Mouse (Mus musculus): Measurements from ENCODE around the gene Tsen34. TPM values are rescaled to one million over a fixed set of nuclear protein-coding genes. Genes with fewer than 3 reads are reported as not detected.

Tsen34 gene
- 75.9 TPM for polyA plus RNA-seq (2014; fragmentation: Illumina TruSeq; extraction: RNeasy Lipid Tissue Mini Kit (QIAGEN cat#74804); ENCODE audit: insufficient read depth, low read depth, low replicate concordance)

GRCm38 (mm10) chr7:3692382-3692986 lies at the start of gene Tsen34:
Gene Tsen34 (plus strand): TSS chr7:3692863.

GRCm38 (mm10) chr7:3644672-3645487 lies 47.8 kb upstream of the Tsen34 start, which contains the start of gene Cnot3:
Gene Cnot3 (plus strand): TSS chr7:3645268.

GRCm38 (mm10) chr7:3665215-3666114 lies 27.2 kb upstream of the Tsen34 start, which contains the start of gene Leng1:
Gene Leng1 (minus strand): TSS chr7:3665840.

GRCm38 (mm10) chr7:3677342-3677741 lies 15.3 kb upstream of the Tsen34 start, which contains the start of gene Tmc4:
Gene Tmc4 (minus strand): TSS chr7:3677553.

GRCm38 (mm10) chr7:3692987-3693808 lies 535 bp downstream of the Tsen34 start, which contains the start of gene Mboat7:
Gene Mboat7 (minus strand): TSS chr7:3693523.

GRCm38 (mm10) chr7:3703879-3704441 lies 11.3 kb downstream of the Tsen34 start, which contains the start of gene Rps9:
Gene Rps9 (plus strand): TSS chr7:3703993.

GRCm38 (mm10) chr7:3720268-3720667 lies 27.6 kb downstream of the Tsen34 start, which contains the start of gene Pirb:
Gene Pirb (minus strand): TSS chr7:3720391.

Other genes starting within 250 kb of the Tsen34 start
- gene Tarm1, start 190.2 kb upstream of the Tsen34 start, polyA plus RNA-seq (2014; fragmentation: Illumina TruSeq; extraction: RNeasy Lipid Tissue Mini Kit (QIAGEN cat#74804); ENCODE audit: insufficient read depth, low read depth, low replicate concordance): 0.51 TPM
- not detected for gene Oscar, start 76.7 kb upstream of the Tsen34 start, polyA plus RNA-seq (2014; fragmentation: Illumina TruSeq; extraction: RNeasy Lipid Tissue Mini Kit (QIAGEN cat#74804); ENCODE audit: insufficient read depth, low read depth, low replicate concordance)
- 423 TPM for gene Ndufa3, start 75.5 kb upstream of the Tsen34 start, polyA plus RNA-seq (2014; fragmentation: Illumina TruSeq; extraction: RNeasy Lipid Tissue Mini Kit (QIAGEN cat#74804); ENCODE audit: insufficient read depth, low read depth, low replicate concordance)
- gene Tfpt, start 62.9 kb upstream of the Tsen34 start, polyA plus RNA-seq (2014; fragmentation: Illumina TruSeq; extraction: RNeasy Lipid Tissue Mini Kit (QIAGEN cat#74804); ENCODE audit: insufficient read depth, low read depth, low replicate concordance): 18.3 TPM
- 23.4 TPM for gene Prpf31, start 62.9 kb upstream of the Tsen34 start, polyA plus RNA-seq (2014; fragmentation: Illumina TruSeq; extraction: RNeasy Lipid Tissue Mini Kit (QIAGEN cat#74804); ENCODE audit: insufficient read depth, low read depth, low replicate concordance)
- 31.9 TPM for gene Cnot3, start 47.6 kb upstream of the Tsen34 start, polyA plus RNA-seq (2014; fragmentation: Illumina TruSeq; extraction: RNeasy Lipid Tissue Mini Kit (QIAGEN cat#74804); ENCODE audit: insufficient read depth, low read depth, low replicate concordance)
- gene Leng1, start 27.0 kb upstream of the Tsen34 start, polyA plus RNA-seq (2014; fragmentation: Illumina TruSeq; extraction: RNeasy Lipid Tissue Mini Kit (QIAGEN cat#74804); ENCODE audit: insufficient read depth, low read depth, low replicate concordance): 8.4 TPM
- 31.0 TPM for gene Tmc4, start 15.3 kb upstream of the Tsen34 start, polyA plus RNA-seq (2014; fragmentation: Illumina TruSeq; extraction: RNeasy Lipid Tissue Mini Kit (QIAGEN cat#74804); ENCODE audit: insufficient read depth, low read depth, low replicate concordance)
- 24.4 TPM for gene Mboat7, start 660 bp downstream of the Tsen34 start, polyA plus RNA-seq (2014; fragmentation: Illumina TruSeq; extraction: RNeasy Lipid Tissue Mini Kit (QIAGEN cat#74804); ENCODE audit: insufficient read depth, low read depth, low replicate concordance)
- gene Rps9, start 11.1 kb downstream of the Tsen34 start, polyA plus RNA-seq (2014; fragmentation: Illumina TruSeq; extraction: RNeasy Lipid Tissue Mini Kit (QIAGEN cat#74804); ENCODE audit: insufficient read depth, low read depth, low replicate concordance): 2,231 TPM
- 14.4 TPM for gene Pirb, start 27.5 kb downstream of the Tsen34 start, polyA plus RNA-seq (2014; fragmentation: Illumina TruSeq; extraction: RNeasy Lipid Tissue Mini Kit (QIAGEN cat#74804); ENCODE audit: insufficient read depth, low read depth, low replicate concordance)
- 0.52 TPM for gene Gm15448, start 132.8 kb downstream of the Tsen34 start, polyA plus RNA-seq (2014; fragmentation: Illumina TruSeq; extraction: RNeasy Lipid Tissue Mini Kit (QIAGEN cat#74804); ENCODE audit: insufficient read depth, low read depth, low replicate concordance)
- 2.8 TPM for gene Pira2, start 152.2 kb downstream of the Tsen34 start, polyA plus RNA-seq (2014; fragmentation: Illumina TruSeq; extraction: RNeasy Lipid Tissue Mini Kit (QIAGEN cat#74804); ENCODE audit: insufficient read depth, low read depth, low replicate concordance)
- gene Gm14548, start 205.3 kb downstream of the Tsen34 start, polyA plus RNA-seq (2014; fragmentation: Illumina TruSeq; extraction: RNeasy Lipid Tissue Mini Kit (QIAGEN cat#74804); ENCODE audit: insufficient read depth, low read depth, low replicate concordance): 1.8 TPM
- gene Lilra6, start 222.6 kb downstream of the Tsen34 start, polyA plus RNA-seq (2014; fragmentation: Illumina TruSeq; extraction: RNeasy Lipid Tissue Mini Kit (QIAGEN cat#74804); ENCODE audit: insufficient read depth, low read depth, low replicate concordance): 1.8 TPM